8 mouse cellular contexts compared by ENCODE assay signal in the genomic region with DNA sequence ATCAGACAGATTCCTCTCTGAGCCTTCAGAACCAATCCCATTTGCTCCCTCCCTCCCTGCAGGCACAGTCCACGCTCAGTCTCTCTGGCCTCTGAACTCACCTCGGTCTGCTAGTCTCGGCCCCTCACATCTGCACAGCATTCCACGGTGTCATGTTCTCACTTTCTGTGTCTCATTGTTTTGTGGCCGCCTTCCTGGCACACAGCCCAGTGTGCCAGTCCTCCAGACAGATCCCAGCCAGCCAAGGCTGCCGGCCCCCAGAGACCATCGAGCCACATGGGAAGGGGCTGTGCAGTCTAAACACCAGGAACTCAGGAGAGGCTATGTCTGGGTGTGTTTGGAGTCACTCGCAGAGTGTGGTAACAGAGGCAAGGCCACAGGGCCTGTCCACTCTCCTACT. TPM values are rescaled to one million over a fixed set of nuclear protein-coding genes. Genes with fewer than 3 reads are reported as not detected.
DNase-seq lines count a peak whose midpoint lies in the region; ATAC-seq lines count a peak whose summit lies in the region.

No protein-coding gene starts in this region.

- peak; percentile 74 for DNase-seq in 3134 (ENCODE audit: extremely low read depth, insufficient read length, low spot score)
- DNase-seq in adrenal gland, postnatal 14 days = peak; percentile 82
- peak; percentile 94 for DNase-seq in heart, embryonic 10.5 days (ENCODE audit: low spot score)
- peak; percentile 87 for DNase-seq in limb, embryonic 10.5 days (ENCODE audit: low spot score)
- DNase-seq in thymus, postnatal 14 days = no peak
- no peak for DNase-seq in cerebellum, adult 9-11 months
- no peak for DNase-seq in gastrocnemius, postnatal 36 days

- WGBS in heart, embryonic 10.5 days = 5% methylated on average over 8 of the region's 8 CpGs
- WGBS in limb, embryonic 10.5 days = 5% methylated on average over 8 of the region's 8 CpGs
- WGBS in midbrain, embryonic 12.5 days = 17% methylated on average over 8 of the region's 8 CpGs

- peak overlapping the region; percentile 6; the same call in 1 of the 2 replicates for H3K4me3 ChIP-seq in heart, embryonic 10.5 days
- H3K4me3 ChIP-seq in limb, embryonic 10.5 days = peak overlapping the region; percentile 15; the same call in 1 of the 2 replicates
- no peak overlapping the region for H3K4me3 ChIP-seq in midbrain, embryonic 12.5 days

- H3K4me2 ChIP-seq in midbrain, embryonic 12.5 days (replicated peaks) = no peak overlapping the region

- peak; percentile 74 for ATAC-seq in midbrain, embryonic 12.5 days (ENCODE audit: low FRiP score, low read depth)

- H3K9me3 ChIP-seq in heart, embryonic 10.5 days = no peaks in the 10 kb centered on the region
- no peaks in the 10 kb centered on the region for H3K9me3 ChIP-seq in limb, embryonic 10.5 days (replicated peaks)
- no peaks in the 10 kb centered on the region for H3K9me3 ChIP-seq in midbrain, embryonic 12.5 days

- H3K27me3 ChIP-seq in heart, embryonic 10.5 days (ENCODE audit: insufficient read depth, poor library complexity, severe bottlenecking) = no peaks in the 10 kb centered on the region
- no peaks in the 10 kb centered on the region for H3K27me3 ChIP-seq in limb, embryonic 10.5 days (ENCODE audit: low read depth, poor library complexity, severe bottlenecking)
- H3K27me3 ChIP-seq in midbrain, embryonic 12.5 days = no peaks in the 10 kb centered on the region

- H3K27ac ChIP-seq in heart, embryonic 10.5 days = peak overlapping the region; percentile 86
- H3K27ac ChIP-seq in limb, embryonic 10.5 days = peak overlapping the region; percentile 90
- peak overlapping the region; percentile 74 for H3K27ac ChIP-seq in midbrain, embryonic 12.5 days (replicated peaks)

- H3K9ac ChIP-seq in midbrain, embryonic 12.5 days (replicated peaks) = no peak overlapping the region

- intact Hi-C loops in gastrocnemius, postnatal 36 days (cut with DNase I) = no loop called here

- H3K36me3 ChIP-seq in heart, embryonic 10.5 days = no peaks in the 10 kb centered on the region
- H3K36me3 ChIP-seq in limb, embryonic 10.5 days = no peaks in the 10 kb centered on the region
- H3K36me3 ChIP-seq in midbrain, embryonic 12.5 days = no peaks in the 10 kb centered on the region

- peaks cover 62% of the 10 kb centered on the region for H3K4me1 ChIP-seq in heart, embryonic 10.5 days
- peaks cover 72% of the 10 kb centered on the region for H3K4me1 ChIP-seq in limb, embryonic 10.5 days
- peaks cover 38% of the 10 kb centered on the region for H3K4me1 ChIP-seq in midbrain, embryonic 12.5 days

RNA-seq across cellular contexts. Expression of gene Coa7, which starts 22.9 kb away (rescaled TPM):
- total RNA-seq in adrenal gland, postnatal 14 days (2021) = 60.8 and 61.3 TPM in 2 replicates
- polyA plus RNA-seq in heart, embryonic 10.5 days (2016; fragmentation: Nextera tagmentation; extraction: Ambion mirVana) = 58.4 and 61.1 TPM in 2 replicates
- 68.2 and 71.3 TPM in 2 replicates for polyA plus RNA-seq in limb, embryonic 10.5 days (2016; fragmentation: Nextera tagmentation; extraction: Ambion mirVana)
- 50.4 and 57.5 TPM in 2 replicates for polyA plus RNA-seq in midbrain, embryonic 12.5 days (2016; fragmentation: Nextera tagmentation; extraction: Ambion mirVana)
- 10 to 100 TPM; 35.5 to 39.9 TPM for total RNA-seq in gastrocnemius, postnatal 36 days (2021)

RNA-seq across cellular contexts. Expression of gene Shisal2a, which starts 32.3 kb away (rescaled TPM):
- 4.2 and 5.5 TPM in 2 replicates for total RNA-seq in adrenal gland, postnatal 14 days (2021)
- 3.0 and 3.5 TPM in 2 replicates for polyA plus RNA-seq in heart, embryonic 10.5 days (2016; fragmentation: Nextera tagmentation; extraction: Ambion mirVana)
- 1.5 and 5.6 TPM in 2 replicates for polyA plus RNA-seq in limb, embryonic 10.5 days (2016; fragmentation: Nextera tagmentation; extraction: Ambion mirVana)
- 1.7 and 2.0 TPM in 2 replicates for polyA plus RNA-seq in midbrain, embryonic 12.5 days (2016; fragmentation: Nextera tagmentation; extraction: Ambion mirVana)
- total RNA-seq in gastrocnemius, postnatal 36 days (2021) = not detected

RNA-seq across cellular contexts. Expression of gene Zyg11b, which starts 49.9 kb away (rescaled TPM):
- 32.6 and 34.2 TPM in 2 replicates for total RNA-seq in adrenal gland, postnatal 14 days (2021)
- polyA plus RNA-seq in heart, embryonic 10.5 days (2016; fragmentation: Nextera tagmentation; extraction: Ambion mirVana) = 7.8 and 9.9 TPM in 2 replicates
- 11.9 and 13.6 TPM in 2 replicates for polyA plus RNA-seq in limb, embryonic 10.5 days (2016; fragmentation: Nextera tagmentation; extraction: Ambion mirVana)
- 33.9 and 40.5 TPM in 2 replicates for polyA plus RNA-seq in midbrain, embryonic 12.5 days (2016; fragmentation: Nextera tagmentation; extraction: Ambion mirVana)
- 10 to 100 TPM; 52.7 to 60.2 TPM for total RNA-seq in gastrocnemius, postnatal 36 days (2021)

RNA-seq across cellular contexts. Expression of gene Gpx7, which starts 55.9 kb away (rescaled TPM):
- total RNA-seq in adrenal gland, postnatal 14 days (2021) = 13.6 and 13.9 TPM in 2 replicates
- 54.3 and 58.8 TPM in 2 replicates for polyA plus RNA-seq in heart, embryonic 10.5 days (2016; fragmentation: Nextera tagmentation; extraction: Ambion mirVana)
- 40.6 and 44.3 TPM in 2 replicates for polyA plus RNA-seq in limb, embryonic 10.5 days (2016; fragmentation: Nextera tagmentation; extraction: Ambion mirVana)
- polyA plus RNA-seq in midbrain, embryonic 12.5 days (2016; fragmentation: Nextera tagmentation; extraction: Ambion mirVana) = 39.3 and 54.2 TPM in 2 replicates
- total RNA-seq in gastrocnemius, postnatal 36 days (2021) = 1 to 10 TPM; 5.7 to 6.0 TPM

Comparison
In these comparisons a context has a peak if more than half of its experiments do, and no peak if none do; other contexts are left out.
1. DNase-seq: peak in 3134 (single experiment), adrenal gland, postnatal 14 days (single experiment), heart, embryonic 10.5 days (single experiment) and limb, embryonic 10.5 days (single experiment); none in thymus, postnatal 14 days (single experiment), cerebellum, adult 9-11 months (single experiment) and gastrocnemius, postnatal 36 days (0 of 2).
2. Peak in every context shown above with its lines, with median percentiles within 50 percentile points of each other: H3K27ac ChIP-seq.